Mouse (Mus musculus) adrenal gland, adult (tissue): ENCODE data around the gene Hist1h3c.
"Not testable (repeated sequence)": the region's sequence is repeated elsewhere in the genome, so short reads cannot be mapped to it uniquely, and the experiment has no call there.

Source experiments
- DNase-seq, 2 experiments: peaks; one replicate each; pipeline ENCODE4 v3.0.0; 2022 to 2023; ENCODE audit warnings: low spot score in 1 of 2; ENCODE audit not compliant: inconsistent age in 2 of 2

Gene Hist1h3c

DNA sequence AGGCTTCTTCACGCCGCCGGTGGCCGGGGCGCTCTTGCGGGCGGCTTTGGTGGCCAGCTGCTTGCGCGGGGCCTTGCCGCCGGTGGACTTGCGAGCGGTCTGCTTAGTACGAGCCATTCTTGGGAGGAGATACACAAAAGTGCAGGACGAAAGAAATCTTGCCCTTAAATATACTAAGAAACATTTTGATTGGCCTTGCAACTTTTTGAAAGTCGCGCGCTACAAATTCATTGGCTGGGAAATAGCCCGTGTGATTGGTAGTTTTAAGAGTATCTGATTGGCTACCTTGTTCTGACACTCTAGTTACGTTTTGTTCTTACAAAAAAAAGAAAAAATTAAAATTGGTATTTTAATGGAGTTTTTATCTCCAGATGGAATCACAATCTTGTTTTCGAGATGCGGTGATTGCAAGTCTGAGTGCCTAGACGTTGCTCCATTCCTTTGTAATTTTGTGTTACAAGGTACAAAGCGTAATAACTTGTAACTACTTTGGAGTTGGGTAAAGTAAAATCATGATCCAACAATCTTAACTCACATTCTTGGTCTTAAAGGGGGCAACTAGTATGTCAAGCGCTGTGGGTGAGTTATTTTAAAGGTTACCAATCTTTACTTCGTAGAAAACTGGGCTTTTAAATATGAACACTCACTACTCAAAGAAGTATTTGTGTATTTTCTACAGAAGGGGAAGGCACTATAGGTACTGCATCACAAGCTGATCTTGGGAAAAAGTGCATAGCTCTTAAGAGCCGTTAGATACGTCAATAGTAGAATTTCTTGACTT lies at the start of gene Hist1h3c:
Hist1h3c (minus strand) TSS at position 222 of the 781 bp plus-strand sequence.
- DNase-seq = peak; percentile 81 to 94

DNA sequence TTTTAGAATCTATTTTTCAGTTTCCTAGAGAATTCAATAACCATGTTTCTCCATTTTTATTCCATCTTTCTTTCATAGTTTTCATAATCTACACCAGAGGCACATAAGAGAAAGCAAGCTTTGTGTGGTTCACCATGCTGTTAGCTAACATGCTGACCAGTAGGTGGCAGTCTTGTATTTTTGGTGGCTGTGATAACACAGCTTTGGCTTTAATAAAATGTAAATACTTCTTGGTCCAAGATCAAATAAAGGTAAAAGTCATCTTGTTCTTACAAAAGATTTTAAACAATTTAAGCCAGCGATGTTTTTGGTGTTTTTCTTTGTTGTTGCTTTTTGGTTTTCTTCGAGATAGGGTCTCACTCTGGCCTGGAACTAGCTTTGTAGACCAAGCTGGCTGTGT lies 47.1 kb upstream of the Hist1h3c start:
- peak; percentile 31 to 78 for DNase-seq

DNA sequence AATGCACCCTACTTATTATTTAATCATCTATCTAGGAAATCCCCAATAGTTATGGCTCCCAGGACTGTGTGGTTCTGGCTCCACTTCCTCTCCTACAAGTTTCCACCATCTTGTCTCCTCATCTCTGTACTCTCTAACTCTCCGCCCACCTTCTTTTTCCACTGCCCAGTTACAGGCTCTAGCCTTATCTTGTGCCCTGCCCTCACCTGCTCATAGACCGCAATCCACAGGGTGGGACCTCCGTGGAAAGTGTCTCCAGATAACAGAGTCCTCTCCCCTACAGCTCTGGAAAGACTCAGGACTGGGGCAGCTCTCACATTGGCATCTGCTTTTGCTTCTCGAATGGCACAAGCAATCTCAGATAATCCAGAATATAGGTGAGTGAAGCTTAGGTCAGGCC lies 33.6 kb upstream of the Hist1h3c start:
- DNase-seq = no peak

DNA sequence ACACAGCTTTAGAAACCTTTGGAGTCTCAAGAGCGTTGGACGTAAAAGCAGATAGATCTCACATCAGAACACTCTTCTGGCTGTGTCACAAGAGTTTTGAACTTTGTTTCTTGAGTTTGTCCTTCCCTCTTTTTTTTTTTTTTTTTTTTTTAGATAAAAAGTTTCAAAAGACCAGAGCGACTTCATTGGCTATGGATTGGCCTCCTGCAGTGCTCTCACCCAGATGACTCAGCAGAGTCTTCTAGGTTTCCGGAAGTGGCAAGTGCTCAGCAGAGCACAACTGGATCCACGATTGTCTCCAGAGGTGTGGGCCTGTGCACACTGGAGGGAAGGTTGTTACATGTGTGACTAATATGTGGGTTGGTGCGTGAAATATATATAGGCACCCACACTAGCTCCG lies 32.9 kb upstream of the Hist1h3c start:
- no peak for DNase-seq

DNA sequence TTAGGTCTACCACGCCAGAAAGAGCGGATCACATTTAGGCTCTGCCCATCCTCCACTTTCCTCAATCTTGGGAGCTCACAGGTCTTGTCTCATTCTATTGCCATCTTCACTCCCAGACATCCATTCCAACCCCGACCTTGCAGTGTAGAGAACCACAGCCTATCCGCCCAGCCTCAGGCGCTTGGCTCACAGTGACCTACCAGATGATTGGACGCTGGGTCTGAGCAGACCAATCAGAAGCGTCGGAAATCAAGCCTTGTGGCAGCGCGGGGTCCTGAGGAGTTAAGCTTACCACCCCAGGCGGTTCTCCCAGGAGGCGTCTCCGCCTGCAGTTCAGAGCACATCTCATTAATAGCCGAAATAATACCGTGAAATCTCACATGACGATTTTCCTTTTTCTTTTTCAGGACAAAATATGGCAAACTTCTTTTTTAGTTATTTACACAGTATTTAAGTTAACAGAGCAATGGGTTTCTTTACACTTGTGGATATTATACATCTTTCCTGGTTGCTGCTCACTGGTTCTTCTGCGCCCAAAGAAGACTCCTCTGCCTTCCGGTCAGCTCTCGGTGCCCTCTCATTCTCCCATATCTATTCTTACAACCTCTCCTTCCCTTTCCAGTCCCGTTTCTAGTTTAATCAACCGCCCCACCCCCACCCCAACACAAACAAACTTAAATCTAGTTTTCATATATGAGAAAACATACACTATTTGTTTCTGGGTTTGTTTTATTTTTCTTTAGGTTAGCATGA lies 27.3 kb upstream of the Hist1h3c start:
- DNase-seq = peak in 1 of 2 experiments; percentile 53

DNA sequence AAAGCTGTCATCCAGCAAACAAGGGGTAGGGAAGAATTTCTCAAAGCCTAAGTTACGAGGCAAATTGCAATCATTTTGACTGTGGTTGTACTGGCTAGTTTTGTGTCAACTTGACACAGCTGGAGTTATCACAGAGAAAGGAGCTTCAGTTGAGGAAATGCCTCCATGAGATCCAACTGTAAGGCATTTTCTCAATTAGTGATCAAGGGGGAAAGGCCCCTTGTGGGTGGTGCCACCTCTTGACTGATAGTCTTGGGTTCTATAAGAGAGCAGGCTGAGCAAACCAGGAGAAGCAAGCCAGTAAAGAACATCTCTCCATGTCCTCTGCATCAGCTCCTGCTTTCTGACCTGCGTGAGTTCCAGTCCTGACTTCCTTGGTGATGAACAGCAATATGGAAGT lies 24.2 kb upstream of the Hist1h3c start, which contains the start of gene Trim38:
Trim38 (plus strand) TSS at position 301 of the 400 bp plus-strand sequence.
- DNase-seq = not testable (repeated sequence)

DNA sequence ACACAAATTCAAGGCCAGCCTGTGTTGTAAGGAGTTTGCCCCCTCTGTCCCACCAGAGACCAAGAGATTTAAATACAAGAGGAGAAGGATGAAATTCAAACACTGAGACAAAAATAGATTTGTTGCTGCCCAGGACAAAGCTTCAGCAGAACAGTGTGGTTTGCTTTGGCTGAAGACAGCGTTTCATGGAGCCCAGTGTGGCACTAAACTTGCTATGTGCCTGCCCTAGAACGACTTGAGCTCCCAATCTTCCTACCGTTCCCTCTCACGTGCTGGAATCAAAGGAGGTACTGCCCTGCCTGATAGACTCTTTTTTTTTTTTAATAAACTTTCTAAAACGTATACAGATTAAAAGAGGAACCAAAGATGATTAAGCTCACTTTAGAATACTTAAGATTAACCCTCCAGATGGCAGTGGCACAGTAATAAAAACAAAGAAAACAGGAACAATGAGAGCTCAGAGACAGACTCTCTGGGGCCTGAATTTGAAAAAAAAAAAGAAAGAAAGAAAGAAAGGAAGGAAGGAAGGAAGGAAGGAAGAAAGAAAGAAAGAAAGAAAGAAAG lies 23.5 kb upstream of the Hist1h3c start:
- DNase-seq = no peak

DNA sequence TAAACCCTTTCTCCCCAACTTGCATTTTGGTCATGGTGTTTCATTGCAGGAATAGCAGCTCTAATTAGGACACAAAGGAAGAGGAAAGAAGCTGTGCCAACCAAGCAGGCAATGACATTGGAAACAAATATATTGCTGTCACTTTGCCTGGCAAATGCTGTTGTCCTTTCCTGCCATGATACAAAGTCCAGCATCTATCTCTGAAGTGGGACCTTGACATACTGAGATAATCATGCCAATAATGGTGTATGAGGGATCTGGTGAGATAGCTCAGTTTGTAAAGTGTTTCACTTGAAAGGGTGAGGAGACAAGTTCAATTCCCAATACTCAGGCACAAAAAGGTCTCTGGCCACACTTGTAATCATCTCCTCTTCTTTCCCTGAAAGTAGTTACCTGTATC lies 21.4 kb upstream of the Hist1h3c start:
- DNase-seq = peak in 1 of 2 experiments; percentile 80

DNA sequence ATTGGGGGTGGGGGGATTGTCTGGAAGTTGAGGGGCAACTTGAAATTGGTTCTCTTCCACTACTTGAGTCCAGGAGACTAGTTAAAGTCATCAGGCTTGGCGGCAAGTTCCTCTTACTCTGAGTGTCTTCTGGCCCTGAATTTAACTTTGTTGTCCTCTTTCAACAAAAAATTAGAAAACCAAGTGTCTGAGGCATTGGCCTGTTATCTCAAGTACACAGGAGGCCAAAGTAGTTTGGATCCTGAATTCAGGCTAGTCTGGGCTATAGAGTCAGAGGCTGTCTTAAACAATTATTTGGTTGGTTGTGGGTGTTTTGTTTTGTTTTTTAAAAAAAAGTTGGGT lies 19.7 kb upstream of the Hist1h3c start:
- no peak for DNase-seq

DNA sequence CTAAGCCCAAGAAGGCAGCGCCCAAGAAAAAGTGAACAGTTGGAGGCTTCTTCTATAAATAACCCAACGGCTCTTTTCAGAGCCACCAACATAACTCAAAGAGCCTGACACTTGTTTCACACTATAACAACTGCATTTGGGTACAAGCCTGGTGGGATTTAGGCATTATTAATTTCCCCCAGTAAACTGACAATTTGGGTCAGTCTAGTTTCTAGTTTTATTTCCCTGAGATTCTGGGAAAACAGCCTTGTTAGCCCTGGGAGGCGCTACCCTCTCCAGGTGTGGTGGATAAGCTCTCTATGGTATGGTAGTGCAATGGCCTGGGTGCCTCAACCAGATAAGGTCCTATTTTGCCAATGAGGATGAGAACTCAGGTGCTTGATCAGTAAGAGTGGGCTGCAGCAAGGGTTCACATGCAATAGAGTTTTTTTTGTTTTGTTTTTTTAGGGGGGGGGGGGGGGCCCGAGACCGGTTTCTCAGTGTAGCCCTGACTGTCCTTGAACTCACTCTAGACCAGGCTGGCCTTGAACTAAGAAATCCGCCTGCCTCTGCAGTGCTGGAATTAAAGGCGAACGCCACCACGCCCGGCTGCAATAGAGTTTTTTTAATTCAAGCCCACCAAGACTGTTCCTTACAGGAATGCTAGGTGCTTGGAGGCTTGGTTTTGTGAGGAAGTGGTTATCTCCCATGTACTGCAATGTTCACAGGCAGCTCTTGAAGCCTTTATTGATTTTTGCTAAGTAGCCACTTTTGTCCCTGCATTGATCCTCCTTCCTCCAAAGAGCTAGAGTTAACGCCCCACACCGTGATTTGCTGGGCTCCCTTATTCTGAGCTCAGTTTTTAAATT lies 19.1 kb upstream of the Hist1h3c start:
- DNase-seq = no peak

DNA sequence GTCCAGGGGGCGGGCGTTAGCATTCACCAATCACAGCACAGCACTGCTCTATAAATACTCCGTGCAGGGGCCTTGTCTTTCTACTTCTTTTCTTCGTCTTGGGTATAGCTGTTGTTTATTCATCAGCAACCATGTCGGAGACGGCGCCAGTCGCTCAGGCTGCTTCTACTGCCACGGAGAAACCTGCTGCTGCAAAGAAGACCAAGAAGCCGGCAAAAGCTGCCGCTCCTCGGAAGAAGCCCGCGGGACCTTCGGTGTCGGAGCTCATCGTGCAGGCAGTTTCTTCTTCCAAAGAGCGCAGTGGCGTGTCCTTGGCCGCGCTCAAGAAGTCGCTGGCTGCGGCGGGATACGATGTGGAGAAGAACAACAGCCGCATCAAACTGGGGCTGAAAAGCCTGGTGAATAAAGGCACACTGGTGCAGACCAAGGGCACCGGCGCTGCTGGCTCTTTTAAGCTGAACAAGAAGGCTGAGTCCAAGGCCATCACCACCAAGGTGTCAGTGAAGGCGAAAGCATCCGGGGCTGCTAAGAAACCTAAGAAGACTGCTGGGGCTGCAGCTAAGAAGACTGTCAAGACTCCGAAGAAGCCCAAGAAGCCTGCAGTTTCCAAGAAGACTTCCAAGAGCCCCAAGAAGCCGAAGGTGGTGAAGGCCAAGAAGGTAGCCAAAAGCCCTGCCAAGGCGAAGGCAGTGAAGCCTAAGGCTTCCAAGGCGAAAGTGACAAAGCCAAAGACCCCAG lies 18.4 kb upstream of the Hist1h3c start, which contains the start of gene Hist1h1a:
Hist1h1a (plus strand) TSS at position 81 of the 738 bp plus-strand sequence.
- peak; percentile 86 to 95 for DNase-seq

DNA sequence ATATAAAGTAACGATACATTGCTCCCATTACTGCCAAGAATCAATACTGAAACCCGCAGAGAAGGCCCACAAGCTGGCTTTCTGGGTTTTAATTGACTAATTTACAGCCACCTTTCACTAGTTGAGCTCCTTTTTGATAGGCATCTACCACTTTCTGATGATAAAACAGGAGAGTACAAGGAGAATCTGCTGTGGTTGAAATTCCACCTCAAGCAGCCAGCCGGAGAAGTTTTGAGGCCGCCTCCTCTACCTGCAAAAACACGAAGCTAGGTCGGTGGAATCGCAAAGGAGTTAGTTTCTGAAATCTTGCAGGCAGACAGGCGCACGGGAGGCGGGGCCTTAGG lies 17.8 kb upstream of the Hist1h3c start:
- no peak for DNase-seq

DNA sequence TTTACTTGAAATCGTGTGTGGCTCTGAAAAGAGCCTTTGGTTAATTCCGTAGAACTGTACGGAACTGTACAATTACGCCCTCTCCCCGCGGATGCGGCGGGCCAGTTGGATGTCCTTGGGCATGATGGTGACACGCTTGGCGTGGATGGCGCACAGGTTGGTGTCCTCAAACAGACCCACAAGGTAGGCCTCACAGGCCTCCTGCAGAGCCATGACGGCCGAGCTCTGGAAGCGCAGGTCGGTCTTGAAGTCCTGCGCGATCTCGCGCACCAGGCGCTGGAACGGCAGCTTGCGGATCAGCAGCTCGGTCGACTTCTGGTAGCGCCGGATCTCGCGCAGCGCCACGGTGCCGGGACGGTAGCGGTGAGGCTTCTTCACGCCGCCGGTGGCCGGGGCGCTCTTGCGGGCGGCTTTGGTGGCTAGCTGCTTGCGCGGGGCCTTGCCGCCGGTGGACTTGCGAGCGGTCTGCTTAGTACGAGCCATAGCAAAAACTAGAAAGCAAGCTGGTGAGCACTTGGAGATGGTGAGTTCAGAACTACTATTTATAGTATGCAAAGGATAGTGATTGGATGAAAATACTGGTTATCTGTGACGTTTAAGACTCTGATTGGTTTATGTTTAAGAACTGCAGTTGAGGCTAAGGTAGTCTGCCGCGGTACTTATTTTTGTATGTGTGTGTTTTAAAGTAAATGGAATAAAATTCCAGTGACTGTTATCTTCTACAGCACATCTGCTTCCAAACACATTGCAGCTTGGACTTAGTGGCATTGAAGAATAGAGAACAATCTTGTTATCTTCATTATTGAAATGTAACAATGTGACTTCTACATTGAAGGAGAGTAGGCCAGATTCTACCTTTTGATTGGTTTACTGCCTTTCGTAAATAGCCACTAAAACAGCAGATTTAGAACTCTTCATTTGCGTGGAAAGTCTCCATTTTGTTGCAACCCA lies 16.7 kb upstream of the Hist1h3c start, which contains the start of gene Hist1h3a:
Hist1h3a (minus strand) TSS at position 516 of the 951 bp plus-strand sequence.
- peak; percentile 73 to 94 for DNase-seq

DNA sequence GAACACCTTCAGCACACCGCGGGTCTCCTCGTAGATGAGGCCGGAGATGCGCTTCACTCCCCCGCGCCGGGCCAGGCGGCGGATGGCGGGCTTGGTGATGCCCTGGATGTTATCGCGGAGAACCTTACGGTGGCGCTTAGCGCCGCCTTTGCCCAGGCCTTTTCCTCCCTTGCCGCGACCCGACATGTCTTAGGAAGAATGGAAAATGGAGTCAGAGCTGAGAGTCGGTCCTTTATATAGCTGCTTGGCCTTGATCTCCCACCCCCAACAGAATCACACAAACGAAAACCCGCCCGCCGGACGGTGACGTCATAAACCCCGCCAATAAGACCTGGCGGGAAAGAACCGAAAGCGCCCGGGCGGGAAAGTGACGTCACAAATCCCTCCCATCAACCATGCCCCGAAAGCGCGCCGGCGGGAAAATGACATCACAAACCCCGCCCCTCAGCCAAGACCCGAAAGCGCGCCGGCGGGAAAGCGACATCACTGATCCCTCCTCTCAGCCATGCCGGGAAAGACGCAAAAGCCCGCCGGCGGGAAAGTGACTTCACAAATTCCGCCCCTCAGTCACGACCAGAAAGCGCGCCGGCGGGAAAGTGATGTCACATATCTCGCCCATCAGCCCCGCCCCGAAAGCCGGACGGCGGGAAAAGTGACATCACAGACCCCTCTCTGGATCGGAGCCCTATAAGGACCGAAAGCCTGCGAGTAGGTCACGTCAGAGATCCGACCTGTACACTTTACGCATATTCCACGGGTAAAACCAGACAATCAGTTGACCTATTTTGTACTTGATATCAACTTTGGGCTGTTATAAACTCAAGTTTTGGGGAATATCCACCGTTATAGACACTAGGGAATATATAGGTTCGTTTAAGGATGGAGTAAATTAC lies 15.8 kb upstream of the Hist1h3c start, which contains the start of gene Hist1h4a:
Hist1h4a (minus strand) TSS at position 259 of the 893 bp plus-strand sequence.
- DNase-seq = peak; percentile 98 to 99

DNA sequence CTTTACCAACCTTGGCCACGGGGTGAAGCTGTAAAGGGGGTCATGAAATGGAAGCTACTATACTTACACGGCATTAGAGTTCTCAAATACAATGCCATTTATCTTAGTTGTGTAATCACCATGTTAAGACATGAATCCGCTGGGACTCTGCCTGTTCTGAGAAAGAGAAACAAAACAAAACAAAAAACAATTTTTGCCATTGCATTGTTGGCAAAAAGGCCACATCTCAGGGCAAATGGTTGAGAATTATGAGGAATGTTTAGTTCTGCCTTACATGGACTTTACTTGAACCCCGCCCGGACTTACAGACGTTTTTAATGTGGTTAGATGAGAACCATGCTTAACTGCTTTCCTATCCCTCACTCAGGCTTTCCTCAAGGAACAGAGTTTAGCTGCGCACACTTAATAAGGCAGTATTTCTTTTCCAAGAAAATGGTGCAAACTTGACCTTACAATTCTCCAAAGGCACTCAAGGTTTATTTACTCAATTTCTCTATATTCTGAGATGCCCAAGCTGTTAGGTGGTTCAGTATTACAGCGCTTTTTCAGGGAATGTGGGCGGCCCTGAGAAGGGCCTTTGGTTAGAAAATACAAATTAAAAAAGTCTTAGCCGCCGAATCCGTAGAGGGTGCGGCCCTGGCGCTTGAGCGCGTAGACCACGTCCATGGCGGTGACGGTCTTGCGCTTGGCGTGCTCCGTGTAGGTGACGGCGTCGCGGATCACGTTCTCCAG lies 15.0 kb upstream of the Hist1h3c start:
- DNase-seq = no peak

DNA sequence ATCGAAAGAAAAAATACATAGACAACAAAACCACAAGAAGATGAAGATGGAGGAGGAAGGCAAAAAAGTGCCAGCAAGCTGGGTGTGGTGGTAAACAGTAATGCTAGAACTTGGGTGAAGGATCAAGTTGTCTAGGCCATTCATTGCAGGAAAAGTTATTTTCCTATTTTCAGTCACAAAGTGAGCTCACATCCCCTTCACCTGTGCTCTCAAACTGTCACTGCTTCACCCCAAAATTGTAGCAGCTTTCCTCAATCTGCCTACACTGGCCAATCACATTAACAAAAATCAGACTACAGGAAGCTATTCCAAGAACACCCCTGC lies 14.5 kb upstream of the Hist1h3c start:
- DNase-seq = no peak

DNA sequence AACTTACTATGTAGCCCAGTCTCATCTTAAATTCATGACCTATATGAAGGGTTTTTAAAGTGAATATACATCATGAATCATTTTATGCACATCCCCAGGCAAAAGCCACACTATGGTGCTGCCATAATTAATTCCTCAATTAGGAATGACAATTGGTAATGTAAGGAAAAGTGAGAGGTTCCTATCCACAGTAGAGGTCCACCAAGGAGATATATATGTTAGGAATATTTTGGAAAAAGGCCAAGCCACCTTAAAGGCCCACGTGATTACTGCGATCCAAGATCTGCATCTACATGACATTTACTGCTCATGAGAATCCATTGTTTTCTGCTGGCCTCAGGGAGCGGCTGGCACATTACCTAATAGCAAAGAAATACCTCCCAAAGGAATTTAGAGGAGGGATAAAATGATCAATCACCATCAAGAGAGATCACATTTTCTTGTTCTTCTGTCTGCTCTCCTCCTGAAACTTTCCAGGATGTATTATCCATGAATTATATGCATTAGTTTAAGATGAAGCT lies 13.9 kb upstream of the Hist1h3c start:
- no peak for DNase-seq
